Mouse (Mus musculus) MEL (cell line): ENCODE data around the gene Cyp2u1. TPM values are rescaled to one million over a fixed set of nuclear protein-coding genes. Genes with fewer than 3 reads are reported as not detected.

Experiments used
- DNase-seq: peaks from one replicate; pipeline ENCODE4 v3.0.0; 2011; ENCODE audit warnings: low read depth, low spot score
- H3K27ac ChIP-seq: 2 replicates; pipeline ENCODE4 v1.5.1; 2012; ENCODE audit warnings: low read depth, mild to moderate bottlenecking, control low read depth, low read length, moderate library complexity; ENCODE audit not compliant: control insufficient read depth
- H3K27me3 ChIP-seq, 2 experiments: fragments of 150-350 bp in 1 of 2; sonication (generic) in 1 of 2; 2 replicates each; pipeline ENCODE4 v1.6.1; 2012; ENCODE audit warnings: low read length in 2 of 2, mild to moderate bottlenecking in 2 of 2, improper control_type of control experiment in 1 of 2, moderate library complexity in 1 of 2; ENCODE audit not compliant: insufficient read depth in 2 of 2, control insufficient read depth in 1 of 2
- H3K36me3 ChIP-seq, 2 experiments: 2 replicates each; pipeline ENCODE4 v1.6.1; 2012 to 2014; ENCODE audit warnings: low read length in 2 of 2, improper control_type of control experiment in 1 of 2, inconsistent platforms in 1 of 2, mild to moderate bottlenecking in 1 of 2; ENCODE audit not compliant: insufficient read depth in 2 of 2, control insufficient read depth in 1 of 2
- H3K4me1 ChIP-seq, 2 experiments: fragments of 150-350 bp in 1 of 2; sonication (generic) in 1 of 2; 2 replicates each; pipeline ENCODE4 v1.6.1; 2012; ENCODE audit warnings: low read length in 2 of 2, improper control_type of control experiment in 1 of 2, mild to moderate bottlenecking in 1 of 2; ENCODE audit not compliant: insufficient read depth in 2 of 2, control insufficient read depth in 1 of 2
- H3K4me3 ChIP-seq, 2 experiments: fragments of 150-350 bp in 1 of 2; sonication (generic) in 1 of 2; 2 replicates each; pipeline ENCODE4 v1.5.1; 2012; ENCODE audit warnings: low read depth in 2 of 2, low read length in 2 of 2, mild to moderate bottlenecking in 2 of 2, moderate library complexity in 2 of 2, control low read depth in 1 of 2, improper control_type of control experiment in 1 of 2; ENCODE audit not compliant: control insufficient read depth in 1 of 2, insufficient read depth in 1 of 2
- H3K79me2 ChIP-seq: 2 replicates; pipeline ENCODE4 v1.6.1; 2012; ENCODE audit warnings: mild to moderate bottlenecking, low read length, moderate library complexity; ENCODE audit not compliant: control insufficient read depth, poor library complexity, insufficient read depth
- H3K9ac ChIP-seq: 2 replicates; pipeline ENCODE4 v1.6.1; 2012; ENCODE audit warnings: low read depth, mild to moderate bottlenecking, control low read depth, low read length, moderate library complexity; ENCODE audit not compliant: control insufficient read depth, poor library complexity, severe bottlenecking
- H3K9me3 ChIP-seq: fragments of 150-350 bp; sonication (generic); replicated peaks from 2 replicates; pipeline ENCODE4 v1.6.1; 2012; ENCODE audit warnings: mild to moderate bottlenecking, low read length, improper control_type of control experiment, moderate library complexity; ENCODE audit not compliant: insufficient read depth
- BHLHE40 ChIP-seq: IDR thresholded peaks from 2 replicates; pipeline ENCODE4 v1.6.1; 2012; ENCODE audit warnings: low read depth, mild to moderate bottlenecking, inconsistent platforms, low read length, improper control_type of control experiment, borderline replicate concordance
- ELF1 ChIP-seq: IDR thresholded peaks from 2 replicates; pipeline ENCODE4 v1.6.1; 2014; ENCODE audit warnings: low read depth, mild to moderate bottlenecking, inconsistent platforms, low read length, improper control_type of control experiment, moderate library complexity
- EP300 ChIP-seq, 2 experiments: IDR thresholded peaks; 2 replicates each; pipeline ENCODE4 v1.6.1; 2011; ENCODE audit warnings: improper control_type of control experiment in 2 of 2, low read length in 2 of 2, low read depth in 1 of 2, mild to moderate bottlenecking in 1 of 2
- GATA1 ChIP-seq: IDR thresholded peaks from 2 replicates; pipeline ENCODE4 v1.6.1; 2011; ENCODE audit warnings: low read depth, low read length, improper control_type of control experiment
- HCFC1 ChIP-seq: IDR thresholded peaks from 2 replicates; pipeline ENCODE4 v1.6.1; 2012; ENCODE audit warnings: low read depth, mild to moderate bottlenecking, inconsistent platforms, low read length, improper control_type of control experiment, moderate library complexity
- JUND ChIP-seq: IDR thresholded peaks from 2 replicates; pipeline ENCODE4 v1.6.1; 2011; ENCODE audit warnings: low read depth, mild to moderate bottlenecking, improper control_type of control experiment, low read length
- KAT2A ChIP-seq: conservative IDR thresholded peaks from 2 replicates; pipeline ENCODE4 v1.6.1; 2012; ENCODE audit warnings: low read depth, low read length, improper control_type of control experiment, inconsistent platforms
- MXI1 ChIP-seq: IDR thresholded peaks from 2 replicates; pipeline ENCODE4 v1.6.1; 2011; ENCODE audit warnings: mild to moderate bottlenecking, low read depth, low read length, improper control_type of control experiment
- MYB ChIP-seq: IDR thresholded peaks from 2 replicates; pipeline ENCODE4 v1.6.1; 2011; ENCODE audit warnings: mild to moderate bottlenecking, low read depth, low read length, improper control_type of control experiment
- MYC ChIP-seq: IDR thresholded peaks from 2 replicates; pipeline ENCODE4 v1.6.1; 2011; ENCODE audit warnings: low read depth, mild to moderate bottlenecking, low read length, improper control_type of control experiment, moderate library complexity
- NELFE ChIP-seq: IDR thresholded peaks from 2 replicates; pipeline ENCODE4 v1.6.1; 2011; ENCODE audit warnings: low read depth, low read length, improper control_type of control experiment
- POLR2A ChIP-seq, 2 experiments: IDR thresholded peaks; 2 replicates each; pipeline ENCODE4 v1.6.1; 2011 to 2012; ENCODE audit warnings: low read length in 2 of 2, mild to moderate bottlenecking in 2 of 2, control low read depth in 1 of 2, improper control_type of control experiment in 1 of 2, low read depth in 1 of 2, moderate library complexity in 1 of 2; ENCODE audit not compliant: control insufficient read depth in 1 of 2, insufficient read depth in 1 of 2, poor library complexity in 1 of 2
- POLR2AphosphoS2 ChIP-seq: IDR thresholded peaks from 2 replicates; pipeline ENCODE4 v1.6.1; 2011; ENCODE audit warnings: low read length, improper control_type of control experiment
- POLR2AphosphoS5 ChIP-seq: IDR thresholded peaks from 2 replicates; pipeline ENCODE4 v1.6.1; 2012; ENCODE audit warnings: low read depth, borderline replicate concordance, mild to moderate bottlenecking, inconsistent platforms, low read length, moderate library complexity, mixed read lengths
- RCOR1 ChIP-seq: IDR thresholded peaks from 2 replicates; pipeline ENCODE4 v1.6.1; 2012; ENCODE audit warnings: low read depth, mild to moderate bottlenecking, inconsistent platforms, low read length, improper control_type of control experiment
- SMC3 ChIP-seq: IDR thresholded peaks from 2 replicates; pipeline ENCODE4 v1.6.1; 2011; ENCODE audit warnings: low read depth, low read length, improper control_type of control experiment
- TAL1 ChIP-seq: IDR thresholded peaks from 2 replicates; pipeline ENCODE4 v1.6.1; 2012; ENCODE audit warnings: mild to moderate bottlenecking, inconsistent platforms, low read length, moderate library complexity, mixed read lengths
- TCF12 ChIP-seq: IDR thresholded peaks from 2 replicates; pipeline ENCODE4 v1.6.1; 2014; ENCODE audit warnings: low read depth, mild to moderate bottlenecking, inconsistent platforms, low read length, improper control_type of control experiment, moderate library complexity
- UBTF ChIP-seq: IDR thresholded peaks from 2 replicates; pipeline ENCODE4 v1.6.1; 2012; ENCODE audit warnings: low read depth, mild to moderate bottlenecking, inconsistent platforms, low read length, improper control_type of control experiment, moderate library complexity, borderline replicate concordance; ENCODE audit not compliant: insufficient read depth
- USF1 ChIP-seq: IDR thresholded peaks from 2 replicates; pipeline ENCODE4 v1.6.1; 2014; ENCODE audit warnings: low read depth, mild to moderate bottlenecking, inconsistent platforms, low read length, improper control_type of control experiment, moderate library complexity
- USF2 ChIP-seq, 2 experiments: IDR thresholded peaks; 2 replicates each; pipeline ENCODE4 v1.6.1; 2011 to 2012; ENCODE audit warnings: improper control_type of control experiment in 2 of 2, low read length in 2 of 2, borderline replicate concordance in 1 of 2, inconsistent platforms in 1 of 2, low read depth in 1 of 2, mild to moderate bottlenecking in 1 of 2; ENCODE audit not compliant: insufficient read depth in 1 of 2
- ZC3H11A ChIP-seq: IDR thresholded peaks from 2 replicates; pipeline ENCODE4 v1.6.1; 2012; ENCODE audit warnings: low read depth, mild to moderate bottlenecking, inconsistent platforms, low read length, improper control_type of control experiment
- ZKSCAN1 ChIP-seq: IDR thresholded peaks from 2 replicates; pipeline ENCODE4 v1.6.1; 2012; ENCODE audit warnings: low read depth, mild to moderate bottlenecking, inconsistent platforms, low read length, improper control_type of control experiment, moderate library complexity
- ZMIZ1 ChIP-seq: IDR thresholded peaks from 2 replicates; pipeline ENCODE4 v1.6.1; 2012; ENCODE audit warnings: low read depth, mild to moderate bottlenecking, inconsistent platforms, low read length, improper control_type of control experiment, moderate library complexity
- polyA plus RNA-seq, 2 experiments: library from polyadenylated mRNA; stranded (reverse) in 1 of 2; unstranded in 1 of 2; fragments of >175 nt in 1 of 2; fragments of >200 nt in 1 of 2; gene quantifications; 2 replicates each; pipeline versions ENCODE4 v1.2.1 to v1.2.4; 2012; ENCODE audit warnings: low replicate concordance in 2 of 2, low read depth in 1 of 2; ENCODE audit not compliant: insufficient read length in 2 of 2, insufficient read depth in 1 of 2, missing spikeins in 1 of 2
- total RNA-seq: library from RNA; depleted of rRNA; stranded (reverse); fragments of 300-350 nt; gene quantifications from 2 replicates; pipeline ENCODE4 v1.2.3, GENCODE M21; 2012

Cyp2u1 gene
- total and polyA plus RNA-seq, 3 experiments, result 3.6 to 4.5 TPM; not detected in 1

DNA sequence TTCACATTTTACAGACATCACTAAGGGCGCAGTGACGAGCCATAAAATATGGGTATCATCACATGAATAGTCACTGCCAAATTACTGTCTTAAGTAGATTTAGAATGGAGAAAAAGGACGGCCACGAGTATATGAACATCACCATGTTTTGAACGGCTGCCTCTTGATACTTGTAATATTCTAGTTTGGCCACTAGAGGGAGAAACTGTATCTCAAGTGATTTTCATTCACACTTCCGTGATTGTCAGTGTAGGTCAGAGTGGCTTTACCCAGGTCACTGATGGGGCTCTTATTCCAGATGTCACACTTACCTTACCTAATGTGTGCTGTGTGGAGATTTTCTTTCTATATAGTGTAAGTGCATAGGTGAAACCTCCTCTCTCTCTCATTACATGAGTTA is 3.1 kb downstream of the Cyp2u1 start (continued):
- 0 out of 2 replicates have a peak, but pooled peaks have one; percentile 45 for TF ChIP-seq HCFC1
- TF ChIP-seq MYB, result no peak
- no peak for TF ChIP-seq EP300 (IDR thresholded peaks at IDR 0.05; ENCODE audit: low read depth in 1 of 2, low read length in 2 of 2)
- TF ChIP-seq TAL1, result no peak
- TF ChIP-seq ZMIZ1, result no peak
- no peak; the same call in 1 of the 2 replicates for TF ChIP-seq MYC
- TF ChIP-seq USF2 (IDR thresholded peaks at IDR 0.05; ENCODE audit: borderline replicate concordance in 1 of 2, insufficient read depth in 1 of 2, low read depth in 1 of 2, low read length in 2 of 2), result no peak
- TF ChIP-seq TCF12, result no peak
- no peak for TF ChIP-seq USF1
- no peak for TF ChIP-seq JUND
- TF ChIP-seq ZKSCAN1, result no peak
- no peak for TF ChIP-seq ZC3H11A

DNA sequence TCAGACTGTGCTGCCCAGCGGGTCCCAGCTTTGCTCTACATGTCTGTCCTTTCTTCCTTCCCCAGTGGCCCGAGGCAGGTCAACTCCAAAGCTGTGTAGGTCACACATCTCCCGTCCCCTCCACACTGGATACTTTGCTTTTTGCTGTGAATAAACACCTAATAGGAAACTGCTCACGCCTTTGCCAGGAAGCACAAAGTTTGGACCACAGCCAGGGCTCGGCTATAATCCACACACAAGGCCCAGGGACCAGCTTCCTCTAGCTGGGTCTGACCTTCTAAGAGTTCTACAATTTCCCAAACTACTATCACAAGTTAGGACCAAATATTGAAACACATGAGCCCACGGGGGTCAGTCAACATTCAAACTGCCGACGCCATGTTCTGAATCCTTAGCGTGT is 3.9 kb downstream of the Cyp2u1 start:
- Histone ChIP-seq H3K27me3 (no peaks in the 10 kb centered on the region), H3K4me1 (peaks cover 2% of the 10 kb centered on the region in 2 experiments; a peak in 1 of 4 replicates), H3K9me3 (no peaks in the 10 kb centered on the region), H3K4me3 (no peak overlapping the region), H3K9ac (no peak overlapping the region), H3K36me3 (peaks cover 0 to 3% of the 10 kb centered on the region in 2 experiments; a peak in 2 of 4 replicates), H3K79me2 (peaks cover 5% of the 10 kb centered on the region; the same call in 1 of the 2 replicates), H3K27ac (no peak overlapping the region)
- DNase-seq, result no peak
- TF ChIP-seq POLR2AphosphoS5 (no peak), JUND (no peak)

DNA sequence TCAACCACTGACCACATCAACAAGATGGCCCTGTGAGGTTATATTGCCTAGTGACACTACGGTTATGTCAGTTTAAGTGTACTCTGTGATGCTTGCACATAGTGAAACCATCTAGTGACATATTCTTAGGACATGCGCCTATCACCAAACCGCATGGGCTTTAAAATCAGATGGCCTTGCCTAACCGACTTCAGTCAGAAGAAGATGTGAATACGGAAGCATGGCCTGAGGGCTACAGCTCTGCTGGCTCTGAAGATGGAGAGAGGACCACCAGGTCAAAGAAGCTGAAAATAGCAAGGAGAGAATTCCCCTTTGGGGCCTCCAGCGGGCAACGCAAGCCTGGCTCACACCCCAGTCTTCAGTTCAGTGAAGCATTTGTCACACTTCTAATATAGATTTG is 6.1 kb downstream of the Cyp2u1 start:
- Histone ChIP-seq H3K36me3 (peaks cover 0 to 2% of the 10 kb centered on the region in 2 experiments; a peak in 2 of 4 replicates), H3K27ac (no peak overlapping the region), H3K79me2 (no peaks in the 10 kb centered on the region), H3K4me1 (peaks cover 0 to 6% of the 10 kb centered on the region in 2 experiments; a peak in 2 of 4 replicates), H3K27me3 (no peaks in the 10 kb centered on the region), H3K9me3 (no peaks in the 10 kb centered on the region), H3K9ac (no peak overlapping the region), H3K4me3 (no peak overlapping the region)
- TF ChIP-seq ZKSCAN1 (no peak), KAT2A (no peak), GATA1 (no peak), MXI1 (no peak), BHLHE40 (no peak), UBTF (no peak), USF1 (no peak), RCOR1 (no peak), MYB (no peak), JUND (no peak), SMC3 (no peak), POLR2A (IDR thresholded peaks at IDR 0.05; ENCODE audit: control insufficient read depth in 1 of 2, insufficient read depth in 1 of 2, low read depth in 1 of 2, low read length in 2 of 2, poor library complexity in 1 of 2) (no peak), ELF1 (no peak), NELFE (no peak), EP300 (IDR thresholded peaks at IDR 0.05; ENCODE audit: low read depth in 1 of 2, low read length in 2 of 2) (no peak), POLR2AphosphoS2 (no peak), USF2 (IDR thresholded peaks at IDR 0.05; ENCODE audit: borderline replicate concordance in 1 of 2, insufficient read depth in 1 of 2, low read depth in 1 of 2, low read length in 2 of 2) (no peak)
- no peak for DNase-seq
